Mouse (Mus musculus): ENCODE results near the gene Tmem63c. TPM values are rescaled to one million over a fixed set of nuclear protein-coding genes. Genes with fewer than 3 reads are reported as not detected.

Tmem63c gene
- polyA plus RNA-seq, 1 experiment from 2014 or later: 1.2 TPM

DNA sequence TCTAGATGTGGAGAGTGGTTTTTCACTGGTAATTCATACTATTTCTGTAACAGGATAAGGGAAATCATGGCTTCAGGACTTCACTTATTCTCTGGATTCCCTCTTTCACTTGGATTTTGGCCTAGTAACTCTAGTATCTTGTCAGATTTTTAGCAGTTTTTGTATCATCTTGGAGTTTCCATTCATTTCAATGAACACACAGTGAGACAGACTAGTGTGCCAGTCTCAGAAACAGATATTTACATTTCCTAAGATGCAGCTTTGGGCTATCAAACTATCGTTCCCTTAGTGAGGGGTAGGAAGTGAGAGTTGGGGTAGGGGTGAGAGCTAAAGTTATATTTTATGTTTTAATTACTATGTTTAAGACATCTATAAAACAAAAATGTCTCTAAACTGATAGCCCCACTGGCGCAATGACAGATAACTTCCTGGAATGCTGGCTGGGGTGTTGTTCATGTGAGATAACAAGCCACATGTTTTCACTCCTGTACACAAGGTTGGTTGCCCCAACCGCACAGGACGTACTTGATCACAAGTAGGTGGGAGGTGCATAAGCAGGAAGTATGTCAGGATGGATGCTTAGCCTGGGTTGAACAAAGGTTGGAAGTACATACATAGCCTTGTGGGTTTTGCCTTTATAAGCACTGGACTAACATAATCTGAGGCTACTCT lies 100.9 kb downstream of the Tmem63c start:
- no peaks in the 10 kb centered on the region for H3K4me1 ChIP-seq (ENCODE audit: control insufficient read depth, insufficient read depth, low read length)
- no peak for ATAC-seq (ENCODE audit: insufficient read depth, low FRiP score)
- 77% methylated on average over 4 of the region's 4 CpGs for WGBS
- H3K27me3 ChIP-seq (ENCODE audit: control insufficient read depth, insufficient read depth, low read length): no peaks in the 10 kb centered on the region
- H3K9ac ChIP-seq (ENCODE audit: low read length): no peak overlapping the region
- no peak overlapping the region for H3K4me3 ChIP-seq (replicated peaks; ENCODE audit: low read length)
- no peak overlapping the region for H3K27ac ChIP-seq (ENCODE audit: low read length)
- H3K36me3 ChIP-seq (ENCODE audit: control insufficient read depth, insufficient read depth, low read length): no peaks in the 10 kb centered on the region; the same call in 1 of the 2 replicates
- H3K4me2 ChIP-seq (ENCODE audit: low read depth, low read length): no peak overlapping the region
- H3K9me3 ChIP-seq (replicated peaks; ENCODE audit: control insufficient read depth, low read length): no peaks in the 10 kb centered on the region

DNA sequence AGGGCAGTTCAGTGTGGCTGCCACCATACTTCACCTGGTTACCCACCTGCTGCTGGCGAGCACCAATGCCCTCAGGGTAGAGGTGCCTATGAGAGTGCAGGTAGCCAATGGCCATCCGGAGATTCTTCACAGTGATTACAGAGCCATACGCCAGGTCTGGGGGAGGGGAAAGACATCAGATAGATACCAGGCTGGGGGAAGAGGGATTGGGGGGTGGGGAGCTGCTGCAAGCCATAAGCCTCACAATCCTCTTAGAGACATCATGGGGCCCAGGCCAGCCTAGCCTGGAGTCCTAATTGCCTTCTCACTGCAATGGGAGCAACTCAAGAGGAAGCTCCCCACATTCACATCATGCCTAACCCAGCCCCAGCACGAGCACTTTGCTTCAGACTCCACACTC lies 106.1 kb downstream of the Tmem63c start:
- no peaks in the 10 kb centered on the region for H3K4me1 ChIP-seq (ENCODE audit: control insufficient read depth, insufficient read depth, low read length)
- H3K9me3 ChIP-seq (replicated peaks; ENCODE audit: control insufficient read depth, low read length): no peaks in the 10 kb centered on the region
- H3K4me2 ChIP-seq (ENCODE audit: low read depth, low read length): no peak overlapping the region
- no peak overlapping the region for H3K9ac ChIP-seq (ENCODE audit: low read length)
- H3K36me3 ChIP-seq (ENCODE audit: control insufficient read depth, insufficient read depth, low read length): 0 out of 2 replicates have a peak, but pooled peaks cover 4% of the 10 kb centered on the region
- no peak for ATAC-seq (ENCODE audit: insufficient read depth, low FRiP score)
- H3K4me3 ChIP-seq (replicated peaks; ENCODE audit: low read length): no peak overlapping the region
- H3K27me3 ChIP-seq (ENCODE audit: control insufficient read depth, insufficient read depth, low read length): no peaks in the 10 kb centered on the region
- H3K27ac ChIP-seq (ENCODE audit: low read length): no peak overlapping the region
- WGBS: 74% methylated on average over 4 of the region's 4 CpGs

DNA sequence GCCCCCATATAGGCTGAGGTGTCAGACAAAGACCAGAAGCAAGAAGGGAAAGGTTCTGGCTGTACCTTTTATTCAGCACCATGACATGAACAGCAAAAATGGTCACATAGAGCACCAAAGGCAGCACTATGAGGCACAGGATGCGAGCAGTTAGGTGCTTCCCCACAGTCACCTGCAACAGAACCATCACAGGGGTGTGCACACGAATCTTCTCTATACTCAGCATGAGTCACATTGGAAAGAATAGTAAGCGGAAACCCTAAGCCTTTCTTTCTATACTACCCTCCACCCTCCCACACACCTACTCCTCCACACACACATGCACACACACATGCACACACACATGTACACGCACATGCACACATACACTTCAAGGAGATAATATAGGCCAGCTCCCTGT lies 109.1 kb downstream of the Tmem63c start:
- ATAC-seq (ENCODE audit: insufficient read depth, low FRiP score): no peak
- Histone ChIP-seq H3K27me3 (ENCODE audit: control insufficient read depth, insufficient read depth, low read length) (no peaks in the 10 kb centered on the region), H3K27ac (ENCODE audit: low read length) (no peak overlapping the region), H3K9me3 (replicated peaks; ENCODE audit: control insufficient read depth, low read length) (no peaks in the 10 kb centered on the region), H3K36me3 (ENCODE audit: control insufficient read depth, insufficient read depth, low read length) (0 out of 2 replicates have a peak, but pooled peaks cover 4% of the 10 kb centered on the region), H3K4me2 (ENCODE audit: low read depth, low read length) (no peak overlapping the region), H3K4me3 (replicated peaks; ENCODE audit: low read length) (no peak overlapping the region), H3K4me1 (ENCODE audit: control insufficient read depth, insufficient read depth, low read length) (no peaks in the 10 kb centered on the region), H3K9ac (ENCODE audit: low read length) (no peak overlapping the region)
- WGBS: 90% methylated on average over 4 of the region's 4 CpGs

DNA sequence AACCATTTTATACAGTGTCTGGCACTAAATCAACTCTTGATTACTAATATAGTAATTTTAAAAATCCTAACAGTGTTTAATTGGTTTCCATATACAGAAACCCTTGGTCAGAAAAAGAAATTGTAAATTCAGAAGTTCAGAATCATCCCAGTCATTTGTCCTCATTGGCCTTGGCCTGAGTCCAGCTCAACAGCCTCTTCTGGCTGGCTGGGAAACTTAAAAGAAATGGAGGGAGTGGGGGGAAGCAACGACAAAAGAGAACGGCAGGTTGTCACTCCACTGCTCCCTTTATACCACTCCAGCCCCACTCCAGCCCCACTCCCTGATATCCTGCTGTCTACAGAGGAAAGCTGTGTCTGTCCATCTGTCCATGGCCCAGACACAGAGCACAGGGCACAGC lies 110.0 kb downstream of the Tmem63c start:
- ATAC-seq (ENCODE audit: insufficient read depth, low FRiP score): no peak
- H3K9ac ChIP-seq (ENCODE audit: low read length): no peak overlapping the region
- H3K27me3 ChIP-seq (ENCODE audit: control insufficient read depth, insufficient read depth, low read length): no peaks in the 10 kb centered on the region
- 58% methylated on average over 2 of the region's 2 CpGs for WGBS
- 0 out of 2 replicates have a peak, but pooled peaks cover 4% of the 10 kb centered on the region for H3K36me3 ChIP-seq (ENCODE audit: control insufficient read depth, insufficient read depth, low read length)
- no peaks in the 10 kb centered on the region for H3K4me1 ChIP-seq (ENCODE audit: control insufficient read depth, insufficient read depth, low read length)
- no peaks in the 10 kb centered on the region for H3K9me3 ChIP-seq (replicated peaks; ENCODE audit: control insufficient read depth, low read length)
- no peak overlapping the region for H3K4me3 ChIP-seq (replicated peaks; ENCODE audit: low read length)
- no peak overlapping the region for H3K4me2 ChIP-seq (ENCODE audit: low read depth, low read length)
- H3K27ac ChIP-seq (ENCODE audit: low read length): no peak overlapping the region

DNA sequence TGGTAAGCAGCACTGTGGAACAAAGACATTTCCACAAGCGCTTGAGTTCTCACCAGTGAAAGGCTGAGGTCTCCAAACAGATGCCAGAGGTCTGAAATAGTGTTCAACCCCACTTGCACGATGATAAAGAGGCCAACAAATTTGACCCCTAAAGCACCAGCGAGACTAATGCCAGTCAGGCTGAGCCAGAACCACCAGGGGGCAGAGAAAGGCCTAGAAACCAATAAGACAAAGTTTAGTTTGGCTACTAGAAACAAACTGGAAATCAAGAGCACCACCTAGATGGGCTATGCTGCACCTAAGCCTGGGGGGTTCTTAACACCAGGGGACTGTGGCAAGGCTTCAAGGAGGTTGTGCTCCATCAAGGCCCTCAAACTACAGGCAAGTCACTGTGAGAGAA lies 110.5 kb downstream of the Tmem63c start:
- H3K4me3 ChIP-seq (replicated peaks; ENCODE audit: low read length): no peak overlapping the region
- H3K9me3 ChIP-seq (replicated peaks; ENCODE audit: control insufficient read depth, low read length): no peaks in the 10 kb centered on the region
- 64% methylated on average over 3 of the region's 3 CpGs for WGBS
- ATAC-seq (ENCODE audit: insufficient read depth, low FRiP score): no peak
- no peak overlapping the region for H3K27ac ChIP-seq (ENCODE audit: low read length)
- no peak overlapping the region for H3K9ac ChIP-seq (ENCODE audit: low read length)
- H3K27me3 ChIP-seq (ENCODE audit: control insufficient read depth, insufficient read depth, low read length): no peaks in the 10 kb centered on the region
- H3K4me2 ChIP-seq (ENCODE audit: low read depth, low read length): no peak overlapping the region
- 0 out of 2 replicates have a peak, but pooled peaks cover 4% of the 10 kb centered on the region for H3K36me3 ChIP-seq (ENCODE audit: control insufficient read depth, insufficient read depth, low read length)
- no peaks in the 10 kb centered on the region for H3K4me1 ChIP-seq (ENCODE audit: control insufficient read depth, insufficient read depth, low read length)

DNA sequence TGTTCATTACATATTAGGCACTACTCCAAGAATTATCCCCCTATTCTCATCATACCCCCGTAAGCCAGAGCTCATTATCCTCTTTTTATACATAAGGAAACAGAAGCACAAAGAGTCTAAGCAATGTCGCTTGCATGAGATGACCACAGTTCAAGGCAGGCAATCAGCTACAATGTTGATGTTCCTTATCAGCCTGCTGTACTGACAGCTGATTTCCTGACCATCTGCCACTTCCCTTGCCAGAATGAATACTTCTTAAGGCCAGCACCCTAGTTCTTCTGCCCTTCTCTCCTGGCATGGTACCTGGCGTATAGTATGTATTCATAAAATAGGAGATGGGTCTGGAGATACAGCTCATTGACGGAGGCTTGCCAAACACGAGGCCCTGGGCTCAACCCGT lies 111.1 kb downstream of the Tmem63c start:
- ATAC-seq (ENCODE audit: insufficient read depth, low FRiP score): no peak
- H3K9ac ChIP-seq (ENCODE audit: low read length): no peak overlapping the region
- no peaks in the 10 kb centered on the region for H3K9me3 ChIP-seq (replicated peaks; ENCODE audit: control insufficient read depth, low read length)
- 85% methylated on average over 6 of the region's 6 CpGs for WGBS
- H3K4me2 ChIP-seq (ENCODE audit: low read depth, low read length): no peak overlapping the region
- no peak overlapping the region for H3K4me3 ChIP-seq (replicated peaks; ENCODE audit: low read length)
- H3K36me3 ChIP-seq (ENCODE audit: control insufficient read depth, insufficient read depth, low read length): 0 out of 2 replicates have a peak, but pooled peaks cover 4% of the 10 kb centered on the region
- H3K4me1 ChIP-seq (ENCODE audit: control insufficient read depth, insufficient read depth, low read length): no peaks in the 10 kb centered on the region
- H3K27me3 ChIP-seq (ENCODE audit: control insufficient read depth, insufficient read depth, low read length): no peaks in the 10 kb centered on the region
- H3K27ac ChIP-seq (ENCODE audit: low read length): no peak overlapping the region

DNA sequence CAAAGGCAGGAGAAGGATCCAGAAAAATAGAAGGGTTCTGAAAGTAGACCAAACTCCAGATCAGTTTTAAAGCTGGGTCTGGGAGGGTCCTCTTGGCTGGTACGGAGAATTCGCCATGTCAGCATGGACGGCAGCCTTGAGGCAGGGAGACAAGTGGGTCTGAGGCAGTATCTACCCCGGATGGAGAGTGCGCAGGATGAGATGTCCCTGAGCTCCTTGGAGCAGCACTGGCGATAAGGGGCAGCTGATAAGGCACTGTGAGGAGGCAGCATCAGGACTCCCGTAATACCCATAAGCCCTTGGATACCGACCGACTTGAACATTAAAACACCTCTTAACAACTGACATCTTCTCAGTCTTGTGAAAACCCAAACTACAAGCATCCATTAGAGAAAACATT lies 111.6 kb downstream of the Tmem63c start:
- Histone ChIP-seq H3K9ac (ENCODE audit: low read length) (no peak overlapping the region), H3K9me3 (replicated peaks; ENCODE audit: control insufficient read depth, low read length) (no peaks in the 10 kb centered on the region), H3K4me3 (replicated peaks; ENCODE audit: low read length) (no peak overlapping the region), H3K4me1 (ENCODE audit: control insufficient read depth, insufficient read depth, low read length) (no peaks in the 10 kb centered on the region), H3K27ac (ENCODE audit: low read length) (no peak overlapping the region), H3K27me3 (ENCODE audit: control insufficient read depth, insufficient read depth, low read length) (no peaks in the 10 kb centered on the region), H3K4me2 (ENCODE audit: low read depth, low read length) (no peak overlapping the region), H3K36me3 (ENCODE audit: control insufficient read depth, insufficient read depth, low read length) (0 out of 2 replicates have a peak, but pooled peaks cover 6% of the 10 kb centered on the region)
- ATAC-seq (ENCODE audit: insufficient read depth, low FRiP score): no peak
- WGBS: 88% methylated on average over 9 of the region's 9 CpGs

DNA sequence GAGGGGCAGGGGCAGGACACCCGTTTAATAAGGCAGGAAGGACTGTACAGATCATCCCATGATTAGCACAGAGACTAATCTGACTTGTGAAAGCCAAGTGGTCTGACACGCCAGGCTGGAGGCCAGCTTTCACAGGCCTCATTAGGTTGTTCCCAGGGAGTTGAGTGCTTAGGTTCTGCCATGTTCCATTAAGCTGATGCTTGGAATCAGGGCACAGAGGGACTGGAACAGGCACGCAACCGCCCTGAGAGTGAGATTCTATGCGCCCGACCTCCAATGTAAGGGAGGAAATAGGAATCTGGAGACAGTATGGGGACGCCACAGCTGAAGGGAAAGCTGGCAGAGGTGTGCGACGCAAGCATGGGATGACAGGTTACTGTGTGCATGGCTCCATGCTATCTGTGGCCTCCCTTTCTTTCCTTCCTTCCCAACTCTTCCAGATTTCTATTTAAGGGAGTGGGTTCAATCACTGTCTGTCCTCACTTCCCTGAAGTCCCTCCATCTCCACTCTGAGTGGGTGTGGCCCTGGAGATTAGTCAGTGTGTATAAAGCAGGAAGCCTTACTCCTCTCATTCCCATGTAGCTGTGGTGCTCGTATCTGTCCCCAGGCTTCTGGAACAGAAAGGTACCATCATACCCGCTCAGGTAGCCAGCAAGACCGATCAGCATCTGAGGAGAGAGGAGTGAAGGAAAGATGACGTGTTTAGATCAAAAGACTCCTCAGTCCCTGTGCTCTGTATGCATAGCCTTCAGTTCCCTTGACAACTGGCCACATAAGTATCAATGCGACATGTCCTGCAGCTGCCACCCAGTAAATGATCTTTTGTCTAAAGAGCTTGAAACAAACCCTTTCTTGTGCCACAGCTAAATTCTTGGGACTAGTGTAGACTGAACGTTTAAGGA lies 116.5 kb downstream of the Tmem63c start:
- H3K4me3 ChIP-seq (replicated peaks; ENCODE audit: low read length): no peak overlapping the region
- 0 out of 2 replicates have a peak, but pooled peaks cover 4% of the 10 kb centered on the region for H3K36me3 ChIP-seq (ENCODE audit: control insufficient read depth, insufficient read depth, low read length)
- no peak for ATAC-seq (ENCODE audit: insufficient read depth, low FRiP score)
- H3K9me3 ChIP-seq (replicated peaks; ENCODE audit: control insufficient read depth, low read length): no peaks in the 10 kb centered on the region
- H3K4me1 ChIP-seq (ENCODE audit: control insufficient read depth, insufficient read depth, low read length): no peaks in the 10 kb centered on the region
- no peak overlapping the region for H3K9ac ChIP-seq (ENCODE audit: low read length)
- no peak overlapping the region for H3K27ac ChIP-seq (ENCODE audit: low read length)
- H3K27me3 ChIP-seq (ENCODE audit: control insufficient read depth, insufficient read depth, low read length): no peaks in the 10 kb centered on the region
- H3K4me2 ChIP-seq (ENCODE audit: low read depth, low read length): no peak overlapping the region
- 86% methylated on average over 15 of the region's 15 CpGs for WGBS

DNA sequence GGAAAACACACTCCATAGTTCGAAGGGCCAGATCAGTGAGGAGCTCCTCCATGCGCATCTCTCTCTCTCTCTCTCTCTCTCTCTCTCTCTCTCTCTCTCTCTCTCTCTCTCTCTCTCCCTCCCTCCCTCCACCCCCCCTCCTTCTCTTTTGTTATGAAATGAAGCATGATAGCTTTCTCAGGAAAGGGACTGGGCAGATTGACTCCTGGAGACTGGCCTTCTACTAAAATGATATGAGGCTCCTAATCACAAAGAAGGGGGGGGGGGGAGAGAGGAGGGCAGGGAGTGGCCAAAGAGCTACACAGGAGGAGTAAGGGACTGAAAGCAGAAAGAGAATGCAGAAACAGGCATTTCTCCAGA lies 117.2 kb downstream of the Tmem63c start:
- Histone ChIP-seq H3K27me3 (ENCODE audit: control insufficient read depth, insufficient read depth, low read length) (no peaks in the 10 kb centered on the region), H3K9ac (ENCODE audit: low read length) (no peak overlapping the region), H3K27ac (ENCODE audit: low read length) (no peak overlapping the region), H3K9me3 (replicated peaks; ENCODE audit: control insufficient read depth, low read length) (no peaks in the 10 kb centered on the region), H3K4me2 (ENCODE audit: low read depth, low read length) (no peak overlapping the region), H3K4me1 (ENCODE audit: control insufficient read depth, insufficient read depth, low read length) (no peaks in the 10 kb centered on the region), H3K4me3 (replicated peaks; ENCODE audit: low read length) (no peak overlapping the region), H3K36me3 (ENCODE audit: control insufficient read depth, insufficient read depth, low read length) (0 out of 2 replicates have a peak, but pooled peaks cover 4% of the 10 kb centered on the region)
- ATAC-seq (ENCODE audit: insufficient read depth, low FRiP score): no peak
- 93% methylated on average over 2 of the region's 2 CpGs for WGBS
